Mouse (Mus musculus) limb, embryonic 13.5 days (tissue): ENCODE results near the gene Lce3d. TPM values are rescaled to one million over a fixed set of nuclear protein-coding genes. Genes with fewer than 3 reads are reported as not detected.

ENCODE experiments used
- polyA plus RNA-seq: library from polyadenylated mRNA; unstranded; fragments of >200 nt; fragmentation: Nextera tagmentation; extraction: Ambion mirVana; gene quantifications from 2 replicates; pipeline ENCODE4 v1.2.1, GENCODE M21; 2015

Gene Lce3d
- polyA plus RNA-seq, 1 experiment from 2014 or later, result not detected

Other genes starting within 250 kb of the Lce3d start
- gene Lce1e, start 248.3 kb upstream of the Lce3d start, polyA plus RNA-seq, result not detected in 2 replicates
- not detected in 2 replicates for gene Lce1f, start 237.0 kb upstream of the Lce3d start, polyA plus RNA-seq
- gene Gm38119, start 218.3 kb upstream of the Lce3d start, polyA plus RNA-seq, result not detected in 2 replicates
- gene Lce1g, start 205.1 kb upstream of the Lce3d start, polyA plus RNA-seq, result not detected in 2 replicates
- gene Lce1h, start 192.3 kb upstream of the Lce3d start, polyA plus RNA-seq, result not detected in 2 replicates
- gene Lce1i, start 178.5 kb upstream of the Lce3d start, polyA plus RNA-seq, result not detected in 2 replicates
- not detected in 2 replicates for gene Lce1j, start 166.9 kb upstream of the Lce3d start, polyA plus RNA-seq
- not detected in 2 replicates for gene Lce1k, start 149.5 kb upstream of the Lce3d start, polyA plus RNA-seq
- not detected in 2 replicates for gene Kprp, start 130.1 kb upstream of the Lce3d start, polyA plus RNA-seq
- not detected in 2 replicates for gene Lce1l, start 106.1 kb upstream of the Lce3d start, polyA plus RNA-seq
- 0.13 TPM in 1 of 2 replicates, not detected in the other for gene 2310050C09Rik, start 87.2 kb upstream of the Lce3d start, polyA plus RNA-seq
- not detected in 2 replicates for gene Lce3a, start 31.2 kb upstream of the Lce3d start, polyA plus RNA-seq
- gene Lce3b, start 24.4 kb upstream of the Lce3d start, polyA plus RNA-seq, result not detected in 2 replicates
- 0.28 TPM in 1 of 2 replicates, not detected in the other for gene Lce3c, start 12.9 kb upstream of the Lce3d start, polyA plus RNA-seq
- not detected in 2 replicates for gene Lce3e, start 9.7 kb downstream of the Lce3d start, polyA plus RNA-seq
- gene Lce3f, start 34.8 kb downstream of the Lce3d start, polyA plus RNA-seq, result not detected in 2 replicates
- gene Crct1, start 58.3 kb downstream of the Lce3d start, polyA plus RNA-seq, result 0.42 and 1.0 TPM in 2 replicates
- gene Lce1m, start 61.7 kb downstream of the Lce3d start, polyA plus RNA-seq, result not detected in 2 replicates
- gene Gm4858, start 111.4 kb downstream of the Lce3d start, polyA plus RNA-seq, result not detected in 2 replicates
- not detected in 2 replicates for gene Crnn, start 187.4 kb downstream of the Lce3d start, polyA plus RNA-seq
- gene Flg2, start 239.9 kb downstream of the Lce3d start, polyA plus RNA-seq, result not detected in 2 replicates